Mouse (Mus musculus) limb, embryonic 12.5 days (tissue): ENCODE data around the gene Map2k3. TPM values are rescaled to one million over a fixed set of nuclear protein-coding genes. Genes with fewer than 3 reads are reported as not detected.
"Not testable (repeated sequence)": the region's sequence is repeated elsewhere in the genome, so short reads cannot be mapped to it uniquely, and the experiment has no call there.

ENCODE experiments used
- ATAC-seq: fragments of 200-750 bp; cut with Nextera tagmentation; 2 replicates; pipeline ENCODE4 v1.8.0; 2017; ENCODE audit warnings: low read depth, moderate TSS enrichment; ENCODE audit not compliant: insufficient number of reproducible peaks, insufficient read depth, low FRiP score, low TSS enrichment
- H3K27ac ChIP-seq: fragments of 300-500 bp; sonication (generic); 2 replicates; pipeline ENCODE4 v1.5.1; 2016; ENCODE audit warnings: mild to moderate bottlenecking, moderate library complexity
- H3K27me3 ChIP-seq: fragments of 300-500 bp; sonication (generic); 2 replicates; pipeline ENCODE4 v1.6.1; 2016; ENCODE audit warnings: mild to moderate bottlenecking, moderate library complexity
- H3K36me3 ChIP-seq: fragments of 300-500 bp; sonication (generic); 2 replicates; pipeline ENCODE4 v1.6.1; 2016; ENCODE audit warnings: mild to moderate bottlenecking, moderate library complexity
- H3K4me1 ChIP-seq: fragments of 300-500 bp; sonication (generic); replicated peaks from 2 replicates; pipeline ENCODE4 v1.6.1; 2016
- H3K4me2 ChIP-seq: fragments of 300-500 bp; sonication (generic); 2 replicates; pipeline ENCODE4 v1.6.1; 2016; ENCODE audit warnings: mild to moderate bottlenecking, moderate library complexity
- H3K4me3 ChIP-seq: fragments of 300-500 bp; sonication (generic); replicated peaks from 2 replicates; pipeline ENCODE4 v1.5.1; 2016; ENCODE audit warnings: mild to moderate bottlenecking
- H3K9ac ChIP-seq: fragments of 300-500 bp; sonication (generic); replicated peaks from 2 replicates; pipeline ENCODE4 v1.6.1; 2016; ENCODE audit warnings: mild to moderate bottlenecking, moderate library complexity
- H3K9me3 ChIP-seq: fragments of 300-500 bp; sonication (generic); 2 replicates; pipeline ENCODE4 v1.6.1; 2016; ENCODE audit warnings: mild to moderate bottlenecking, moderate library complexity
- WGBS: fragments of 180-500 bp; shearing (Covaris S2); methylation state at CpG from one replicate; pipeline ENCODE4 v1.1.7; 2016; 5-methylcytosine and 5-hydroxymethylcytosine counted together
- polyA plus RNA-seq: library from polyadenylated mRNA; unstranded; fragments of >200 nt; fragmentation: Nextera tagmentation; extraction: Ambion mirVana; gene quantifications from 2 replicates; pipeline ENCODE4 v1.2.1, GENCODE M21; 2016

Gene Map2k3
- 83.1 and 84.7 TPM in 2 replicates for polyA plus RNA-seq

DNA sequence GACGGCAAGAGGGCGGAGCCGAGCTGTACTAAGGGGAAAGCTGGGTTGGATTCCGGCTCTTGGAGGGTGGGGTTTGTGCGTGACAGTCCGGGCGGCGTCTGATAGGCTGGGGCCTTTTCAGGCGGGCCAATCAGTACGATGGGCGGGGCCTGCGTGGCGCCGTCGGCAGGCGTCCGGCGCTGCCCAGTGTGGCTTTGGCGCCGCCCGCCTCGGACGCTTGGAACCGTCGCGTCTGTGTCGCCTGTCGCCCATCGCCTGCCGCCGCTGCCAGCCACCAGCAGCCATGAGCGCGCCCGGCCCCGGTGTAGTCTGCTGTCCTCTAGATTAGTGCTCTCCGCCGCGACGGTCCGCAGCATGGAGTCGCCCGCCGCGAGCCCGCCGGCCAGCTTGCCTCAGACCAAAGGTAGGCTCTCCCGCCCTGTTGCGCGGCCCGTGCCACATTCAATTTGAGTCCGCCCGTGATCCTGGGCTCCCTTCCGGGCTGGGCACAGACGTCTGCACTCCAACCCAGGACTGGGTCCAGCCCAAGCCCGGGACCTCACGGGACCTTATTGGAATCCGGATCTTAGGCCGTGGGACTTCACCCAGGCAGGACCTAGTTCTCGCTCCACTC, at the start of gene Map2k3:
Gene Map2k3, plus strand, starts transcription at position 165 of the 613 bp plus-strand sequence.
- Histone ChIP-seq H3K9me3 (no peaks in the 10 kb centered on the region), H3K4me3 (peak within 1 kb of the TSS; percentile 68), H3K36me3 (peaks cover 15% of the 10 kb centered on the region; the same call in 1 of the 2 replicates), H3K27me3 (peaks cover 8% of the 10 kb centered on the region), H3K4me2 (peak within 1 kb of the TSS; percentile 77), H3K27ac (peak within 1 kb of the TSS; percentile 41), H3K4me1 (peaks cover 35% of the 10 kb centered on the region), H3K9ac (peak within 1 kb of the TSS; percentile 82)
- peak; percentile 91 for ATAC-seq
- WGBS = 1% methylated on average over 59 of the region's 59 CpGs

DNA sequence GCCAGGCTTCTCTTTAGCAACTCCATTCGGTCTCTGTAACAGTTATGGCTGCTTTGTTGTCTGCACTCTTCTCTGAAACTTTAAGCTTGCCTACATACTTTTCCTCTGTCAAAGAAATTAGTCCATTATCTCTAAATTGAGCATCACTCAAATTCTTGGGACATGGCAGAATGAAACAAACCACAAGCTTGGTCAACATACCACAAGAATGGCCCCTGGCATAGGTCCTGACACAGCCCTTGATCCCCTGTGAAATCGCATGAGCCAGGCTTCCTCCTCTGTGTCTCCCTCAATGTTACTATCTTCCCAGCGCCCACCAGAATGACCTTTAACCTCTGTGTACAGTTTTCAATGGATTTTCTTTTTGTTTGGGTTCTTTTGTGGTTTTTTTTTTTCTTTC, 49.4 kb upstream of the Map2k3 start:
- Histone ChIP-seq H3K4me1 (peaks cover 12% of the 10 kb centered on the region), H3K27me3 (no peaks in the 10 kb centered on the region), H3K9ac (no peak overlapping the region), H3K27ac (no peak overlapping the region), H3K36me3 (no peaks in the 10 kb centered on the region), H3K4me2 (no peak overlapping the region), H3K4me3 (no peak overlapping the region), H3K9me3 (no peaks in the 10 kb centered on the region)
- WGBS = 77% methylated on average over 3 of the region's 3 CpGs
- no peak for ATAC-seq

DNA sequence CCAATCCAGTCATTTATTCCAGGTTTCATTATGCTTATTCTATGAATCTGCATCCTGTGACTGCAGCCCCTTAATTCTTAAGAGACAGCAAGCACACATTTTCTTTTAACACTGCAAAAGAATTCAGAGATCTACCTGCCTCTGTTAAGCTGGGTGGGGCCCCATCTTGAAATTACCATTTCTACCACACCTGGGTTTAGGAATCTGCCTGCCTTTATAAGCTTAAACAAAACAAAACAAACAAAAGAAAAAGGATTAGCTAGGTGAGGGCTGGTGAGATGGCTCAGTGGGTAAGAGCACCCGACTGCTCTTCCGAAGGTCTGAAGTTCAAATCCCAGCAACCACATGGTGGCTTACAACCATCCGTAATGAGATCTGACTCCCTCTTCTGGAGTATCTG, 44.8 kb upstream of the Map2k3 start:
- H3K4me2 ChIP-seq, ATAC-seq, H3K4me3 ChIP-seq, H3K27ac ChIP-seq, H3K9ac ChIP-seq, H3K4me1 ChIP-seq, H3K27me3 ChIP-seq, H3K36me3 ChIP-seq, H3K9me3 ChIP-seq: not testable (repeated sequence)
- 90% methylated on average over 3 of the region's 3 CpGs for WGBS

DNA sequence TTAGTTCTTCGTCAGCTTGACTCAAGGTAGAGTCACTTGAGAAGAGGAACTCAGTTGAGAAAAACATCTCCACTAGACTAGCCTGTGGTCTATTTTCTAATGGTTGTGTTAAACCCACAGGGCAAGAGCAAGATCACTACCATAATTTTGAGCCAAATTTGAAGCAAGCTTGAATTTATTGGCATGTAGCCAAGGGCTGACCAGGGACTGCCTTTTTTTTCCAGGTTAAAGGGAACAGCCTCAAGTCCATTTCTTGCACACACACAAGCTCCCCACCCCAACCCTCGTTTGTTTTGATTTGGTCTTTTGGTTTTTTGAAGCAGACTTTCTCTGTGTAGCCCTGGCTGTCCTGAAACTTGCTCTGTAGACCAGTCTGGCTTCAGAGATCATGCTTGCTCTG, 42.0 kb upstream of the Map2k3 start:
- no peaks in the 10 kb centered on the region for H3K4me1 ChIP-seq
- no peak overlapping the region for H3K9ac ChIP-seq
- H3K27me3 ChIP-seq = no peaks in the 10 kb centered on the region
- no peak for ATAC-seq
- 57% methylated on average over 2 of the region's 2 CpGs for WGBS
- no peak overlapping the region for H3K4me3 ChIP-seq
- no peak overlapping the region for H3K27ac ChIP-seq
- H3K4me2 ChIP-seq = no peak overlapping the region
- H3K36me3 ChIP-seq = no peaks in the 10 kb centered on the region
- H3K9me3 ChIP-seq = no peaks in the 10 kb centered on the region

DNA sequence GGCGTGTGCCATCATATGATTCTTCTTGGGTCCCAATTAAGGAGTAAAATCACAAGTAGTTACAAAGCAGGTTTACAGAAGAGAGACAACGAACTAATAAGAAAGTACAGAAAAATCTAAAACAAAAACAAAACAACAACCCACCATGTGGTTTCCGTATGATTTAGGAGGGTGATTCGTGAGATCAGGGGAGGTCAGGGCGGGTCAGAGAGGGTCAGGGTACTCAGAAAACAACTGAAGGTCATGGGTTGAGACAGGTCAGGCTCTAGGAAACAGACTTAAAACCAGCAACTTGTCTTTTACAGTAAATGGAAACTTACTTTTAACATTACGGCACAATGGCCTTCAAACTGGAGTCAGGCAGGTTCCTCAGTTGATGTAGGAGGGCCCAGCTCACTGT, 41.5 kb upstream of the Map2k3 start:
- H3K27me3 ChIP-seq = no peaks in the 10 kb centered on the region
- no peak overlapping the region for H3K4me2 ChIP-seq
- H3K27ac ChIP-seq = no peak overlapping the region
- no peaks in the 10 kb centered on the region for H3K36me3 ChIP-seq
- WGBS = 47% methylated on average over 6 of the region's 6 CpGs
- no peak overlapping the region for H3K4me3 ChIP-seq
- H3K9me3 ChIP-seq = no peaks in the 10 kb centered on the region
- no peak overlapping the region for H3K9ac ChIP-seq
- no peaks in the 10 kb centered on the region for H3K4me1 ChIP-seq
- no peak for ATAC-seq

GRCm38 (mm10) chr11:60890744-60891143, 41.1 kb upstream of the Map2k3 start:
- Histone ChIP-seq H3K4me1 (peaks cover 4% of the 10 kb centered on the region), H3K27ac (no peak overlapping the region), H3K27me3 (no peaks in the 10 kb centered on the region), H3K4me2 (no peak overlapping the region), H3K36me3 (no peaks in the 10 kb centered on the region), H3K9me3 (no peaks in the 10 kb centered on the region), H3K4me3 (no peak overlapping the region), H3K9ac (no peak overlapping the region)
- no peak for ATAC-seq
- WGBS = 56% methylated on average over 3 of the region's 3 CpGs

- H3K36me3 ChIP-seq = no peaks in the 10 kb centered on the region
- H3K4me1 ChIP-seq = peaks cover 19% of the 10 kb centered on the region
- H3K4me2 ChIP-seq = peak overlapping the region; percentile 23; the same call in 1 of the 2 replicates
- H3K9me3 ChIP-seq = no peaks in the 10 kb centered on the region
- peak; percentile 79 for ATAC-seq
- 6% methylated on average over 4 of the region's 4 CpGs for WGBS
- peaks cover 25% of the 10 kb centered on the region; the same call in 1 of the 2 replicates for H3K27me3 ChIP-seq
- H3K9ac ChIP-seq = no peak overlapping the region
- no peak overlapping the region for H3K4me3 ChIP-seq
- no peak overlapping the region for H3K27ac ChIP-seq
These were observed 35.9 kb upstream of the Map2k3 start for GRCm38 (mm10) chr11:60895915-60896314.

DNA sequence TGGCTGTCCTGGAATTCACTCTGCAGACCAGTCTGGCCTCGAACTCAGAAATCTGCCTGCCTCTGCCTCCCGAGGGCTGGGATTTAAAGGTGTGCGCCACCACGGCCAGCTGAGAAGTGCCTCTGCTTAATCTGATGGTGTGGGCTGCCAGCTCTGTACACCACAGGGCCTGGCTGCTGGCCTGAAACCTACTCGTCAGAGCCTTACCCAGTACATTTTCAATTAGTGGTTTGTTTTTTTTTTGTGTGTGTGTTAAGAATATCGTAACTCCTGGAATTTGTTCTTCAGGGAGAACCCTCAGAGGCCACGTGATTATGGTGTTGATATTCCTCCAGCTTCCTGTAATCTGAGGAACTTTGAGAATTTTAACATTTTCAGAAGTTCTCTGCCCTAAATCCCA, 29.8 kb upstream of the Map2k3 start:
- no peak for ATAC-seq
- Histone ChIP-seq H3K4me1 (peaks cover 11% of the 10 kb centered on the region), H3K36me3 (peaks cover 39% of the 10 kb centered on the region), H3K27me3 (peaks cover 29% of the 10 kb centered on the region; the same call in 1 of the 2 replicates), H3K9me3 (no peaks in the 10 kb centered on the region), H3K27ac (no peak overlapping the region), H3K9ac (no peak overlapping the region), H3K4me3 (no peak overlapping the region), H3K4me2 (no peak overlapping the region)
- WGBS = 73% methylated on average over 7 of the region's 7 CpGs

DNA sequence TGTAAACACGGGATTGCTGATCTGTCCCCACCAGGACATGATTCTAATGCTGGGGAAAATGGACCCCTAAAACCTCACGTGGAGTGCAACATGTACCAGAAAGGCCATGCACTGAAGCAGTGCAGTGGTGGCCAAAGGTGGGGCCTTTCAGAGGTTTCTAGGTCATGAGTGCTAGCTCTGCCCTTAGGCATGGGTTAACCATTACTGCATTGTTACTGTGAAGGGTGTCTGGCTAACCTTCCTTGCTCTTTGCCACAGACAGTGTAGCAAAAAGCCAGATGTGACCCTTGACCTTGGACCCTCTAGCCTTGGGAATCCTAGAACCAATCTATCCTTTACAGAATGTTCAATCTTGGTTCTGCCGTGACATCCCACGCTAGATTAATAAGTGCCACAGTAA, 29.3 kb upstream of the Map2k3 start:
- 28% methylated on average over 4 of the region's 4 CpGs for WGBS
- Histone ChIP-seq H3K9me3 (no peaks in the 10 kb centered on the region), H3K27ac (no peak overlapping the region), H3K4me2 (no peak overlapping the region), H3K27me3 (peaks cover 25% of the 10 kb centered on the region; the same call in 1 of the 2 replicates), H3K4me3 (no peak overlapping the region), H3K36me3 (peaks cover 39% of the 10 kb centered on the region), H3K9ac (no peak overlapping the region), H3K4me1 (peaks cover 8% of the 10 kb centered on the region)
- no peak for ATAC-seq

GRCm38 (mm10) chr11:60903661-60904061, 28.2 kb upstream of the Map2k3 start:
- H3K4me1 ChIP-seq = peaks cover 8% of the 10 kb centered on the region
- no peak overlapping the region for H3K9ac ChIP-seq
- WGBS = 87% methylated on average over 6 of the region's 6 CpGs
- no peak overlapping the region for H3K27ac ChIP-seq
- H3K36me3 ChIP-seq = peaks cover 39% of the 10 kb centered on the region
- no peak overlapping the region for H3K4me3 ChIP-seq
- H3K4me2 ChIP-seq = no peak overlapping the region
- H3K27me3 ChIP-seq = peaks cover 14% of the 10 kb centered on the region; the same call in 1 of the 2 replicates
- ATAC-seq = no peak
- H3K9me3 ChIP-seq = no peaks in the 10 kb centered on the region

DNA sequence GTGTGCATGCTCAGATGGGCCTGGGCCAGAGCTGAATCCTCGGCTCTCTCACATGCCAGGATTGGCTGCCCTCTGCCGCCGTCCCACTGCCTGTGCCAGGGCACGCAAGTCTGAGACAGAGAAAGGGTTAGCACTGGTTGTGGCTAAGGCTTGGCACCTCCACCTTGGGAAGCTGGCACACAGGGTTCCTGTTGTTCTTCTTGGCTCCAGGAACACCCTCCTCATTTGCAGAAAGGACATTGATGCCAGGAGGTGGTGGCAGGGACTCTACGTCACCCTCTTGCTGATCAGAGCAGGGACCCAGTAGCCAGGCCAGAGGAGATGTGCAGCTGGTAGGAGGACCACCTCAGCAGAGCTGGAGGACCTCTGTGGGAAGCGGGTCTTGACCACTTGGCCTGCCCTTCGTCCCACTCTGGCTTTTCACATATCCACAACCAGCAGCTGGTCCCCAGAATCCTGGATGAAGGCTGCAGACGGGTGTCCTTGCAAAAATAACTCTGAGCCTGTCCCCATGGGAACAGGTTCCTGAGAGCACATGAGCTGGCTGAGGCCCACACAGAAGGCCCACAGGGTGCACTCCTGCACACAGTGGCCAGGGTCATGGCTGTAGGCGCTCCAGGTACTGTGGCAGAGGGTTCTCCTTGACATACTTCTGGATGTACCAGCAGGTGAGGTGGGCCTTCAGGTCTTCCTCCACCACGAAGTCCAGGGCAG, 26.3 kb upstream of the Map2k3 start:
- Histone ChIP-seq H3K9me3 (no peaks in the 10 kb centered on the region), H3K4me3 (no peak overlapping the region), H3K4me1 (peaks cover 8% of the 10 kb centered on the region), H3K9ac (no peak overlapping the region), H3K36me3 (peaks cover 39% of the 10 kb centered on the region), H3K4me2 (no peak overlapping the region), H3K27me3 (peaks cover 8% of the 10 kb centered on the region; the same call in 1 of the 2 replicates), H3K27ac (no peak overlapping the region)
- 88% methylated on average over 10 of the region's 10 CpGs for WGBS
- ATAC-seq = no peak
